Mouse (Mus musculus) heart, adult 2 months (tissue): ENCODE data around the gene Aebp1. TPM values are rescaled to one million over a fixed set of nuclear protein-coding genes. Genes with fewer than 3 reads are reported as not detected.

Experiments
- DNase-seq, 2 experiments: peaks; one replicate each; pipeline ENCODE4 v3.0.0; 2021
- H3K27ac ChIP-seq: fragments of 200-600 bp; 2 replicates; pipeline ENCODE4 v1.8.1; 2022
- H3K27me3 ChIP-seq: fragments of 200-500 bp; 2 replicates; pipeline ENCODE4 v1.6.1; 2012; ENCODE audit warnings: mild to moderate bottlenecking, low read length, inconsistent platforms, mixed read lengths; ENCODE audit not compliant: control insufficient read depth, insufficient read depth
- H3K36me3 ChIP-seq: fragments of 200-500 bp; 2 replicates; pipeline ENCODE4 v1.6.1; 2012; ENCODE audit warnings: low read length, inconsistent platforms; ENCODE audit not compliant: control insufficient read depth, insufficient read depth
- H3K4me1 ChIP-seq: fragments of 200-500 bp; 2 replicates; pipeline ENCODE4 v1.6.1; 2011; ENCODE audit warnings: low read length; ENCODE audit not compliant: control insufficient read depth, insufficient read depth
- H3K4me3 ChIP-seq: fragments of 200-600 bp; 2 replicates; pipeline ENCODE4 v1.8.1; 2022
- H3K79me2 ChIP-seq: fragments of 200-500 bp; replicated peaks from 2 replicates; pipeline ENCODE4 v1.6.1; 2012; ENCODE audit warnings: mild to moderate bottlenecking, inconsistent platforms, low read length, moderate library complexity, mixed read lengths; ENCODE audit not compliant: control insufficient read depth, insufficient read depth
- H3K9ac ChIP-seq: fragments of 200-500 bp; 2 replicates; pipeline ENCODE4 v1.6.1; 2012; ENCODE audit warnings: low read depth, mild to moderate bottlenecking, control low read depth, inconsistent platforms, low read length, mixed read lengths
- CTCF ChIP-seq: fragments of 200-600 bp; IDR thresholded peaks from 2 replicates; pipeline ENCODE4 v1.8.1; 2022; ENCODE audit warnings: antibody characterized with exemption, mild to moderate bottlenecking, moderate library complexity
- EP300 ChIP-seq: fragments of 200-500 bp; IDR thresholded peaks from 2 replicates; pipeline ENCODE4 v1.6.1; 2011; ENCODE audit warnings: low read depth, low read length, control low read depth; ENCODE audit not compliant: insufficient read depth
- POLR2A ChIP-seq: fragments of 200-500 bp; IDR thresholded peaks from 2 replicates; pipeline ENCODE4 v1.6.1; 2011; ENCODE audit warnings: mild to moderate bottlenecking, low read depth, low read length, control low read depth; ENCODE audit not compliant: insufficient read depth
- WGBS: fragments of 180-500 bp; shearing (Covaris S2); methylation state at CpG from one replicate; pipeline ENCODE4 v1.1.7; 2018; 5-methylcytosine and 5-hydroxymethylcytosine counted together
- intact Hi-C: fragments of 180-260 bp; cut with DNase I; formaldehyde crosslinking; loops from one replicate; pipeline ENCODE4 v1.15.1; 2025
- polyA plus RNA-seq: library from polyadenylated mRNA; depleted of rRNA; stranded (reverse); fragments of >200 nt; gene quantifications from 2 replicates; pipeline ENCODE4 v1.2.3, GENCODE M21; 2012
- total RNA-seq, 2 experiments: library from RNA; stranded (reverse); gene quantifications; 2 replicates each; pipeline ENCODE4 v1.2.3; 2021

The Aebp1 gene
- total and polyA plus RNA-seq, 3 experiments = 18.6 to 33.3 (median 19.9) TPM

- H3K36me3 ChIP-seq = no peaks in the 10 kb centered on the region
- 83% methylated on average over 10 of the region's 10 CpGs for WGBS
- DNase-seq = no peak
- intact Hi-C loops = no loop called here
- no peak for TF ChIP-seq CTCF
- TF ChIP-seq POLR2A = no peak
- no peak for TF ChIP-seq EP300
- no peak overlapping the region for H3K4me3 ChIP-seq
- H3K27ac ChIP-seq = no peak overlapping the region
- H3K79me2 ChIP-seq = no peaks in the 10 kb centered on the region
- no peaks in the 10 kb centered on the region for H3K4me1 ChIP-seq
- H3K27me3 ChIP-seq = no peaks in the 10 kb centered on the region
- no peak overlapping the region for H3K9ac ChIP-seq
Measured at GRCm38 (mm10) chr11:5905778-5906518, 44.2 kb downstream of the Aebp1 start.

GRCm38 (mm10) chr11:5907096-5907495 lies 45.3 kb downstream of the Aebp1 start:
- no peak overlapping the region for H3K4me3 ChIP-seq
- WGBS = 73% methylated on average over 5 of the region's 5 CpGs
- H3K36me3 ChIP-seq = no peaks in the 10 kb centered on the region
- H3K27ac ChIP-seq = no peak overlapping the region
- H3K4me1 ChIP-seq = no peaks in the 10 kb centered on the region
- intact Hi-C loops = no loop called here
- no peaks in the 10 kb centered on the region for H3K79me2 ChIP-seq
- TF ChIP-seq EP300 (no peak), POLR2A (no peak), CTCF (no peak)
- no peak for DNase-seq
- H3K27me3 ChIP-seq = no peaks in the 10 kb centered on the region
- H3K9ac ChIP-seq = no peak overlapping the region

GRCm38 (mm10) chr11:5908642-5909041 lies 46.9 kb downstream of the Aebp1 start:
- Histone ChIP-seq H3K4me3 (no peak overlapping the region), H3K27ac (no peak overlapping the region), H3K9ac (no peak overlapping the region), H3K27me3 (no peaks in the 10 kb centered on the region), H3K36me3 (no peaks in the 10 kb centered on the region), H3K4me1 (peaks cover 2% of the 10 kb centered on the region; the same call in 1 of the 2 replicates), H3K79me2 (no peaks in the 10 kb centered on the region)
- intact Hi-C loops = no loop called here
- TF ChIP-seq POLR2A = no peak
- 73% methylated on average over 4 of the region's 4 CpGs for WGBS
- DNase-seq = no peak

GRCm38 (mm10) chr11:5912635-5913034 lies 50.9 kb downstream of the Aebp1 start:
- Histone ChIP-seq H3K4me3 (no peak overlapping the region), H3K27ac (no peak overlapping the region), H3K4me1 (peaks cover 6% of the 10 kb centered on the region; the same call in 1 of the 2 replicates), H3K36me3 (no peaks in the 10 kb centered on the region), H3K9ac (no peak overlapping the region; the same call in 1 of the 2 replicates), H3K27me3 (no peaks in the 10 kb centered on the region), H3K79me2 (no peaks in the 10 kb centered on the region)
- DNase-seq = peak; percentile 65 to 68
- intact Hi-C loops = no loop called here
- WGBS = 29% methylated on average over 5 of the region's 5 CpGs
- TF ChIP-seq CTCF (peak; percentile 82), EP300 (no peak)

GRCm38 (mm10) chr11:5913256-5913655 lies 51.5 kb downstream of the Aebp1 start:
- TF ChIP-seq CTCF = no peak
- no peak for TF ChIP-seq POLR2A
- no peak for TF ChIP-seq EP300
- Histone ChIP-seq H3K79me2 (no peaks in the 10 kb centered on the region), H3K4me3 (no peak overlapping the region), H3K27ac (no peak overlapping the region), H3K4me1 (peaks cover 6% of the 10 kb centered on the region; the same call in 1 of the 2 replicates), H3K9ac (no peak overlapping the region), H3K27me3 (no peaks in the 10 kb centered on the region), H3K36me3 (no peaks in the 10 kb centered on the region)
- WGBS = 39% methylated on average over 8 of the region's 8 CpGs
- no peak for DNase-seq
- intact Hi-C loops = no loop called here

- Histone ChIP-seq H3K9ac (no peak overlapping the region), H3K4me3 (no peak overlapping the region), H3K4me1 (peaks cover 6% of the 10 kb centered on the region; the same call in 1 of the 2 replicates), H3K79me2 (no peaks in the 10 kb centered on the region), H3K27ac (no peak overlapping the region; the same call in 1 of the 2 replicates), H3K36me3 (no peaks in the 10 kb centered on the region), H3K27me3 (no peaks in the 10 kb centered on the region)
- no peak for DNase-seq
- intact Hi-C loops = loop anchor here (2.0 kb wide), 1 partner anchor 27 kb away; no protein-coding TSS in a partner anchor
- 79% methylated on average over 4 of the region's 4 CpGs for WGBS
- TF ChIP-seq CTCF (no peak), EP300 (no peak), POLR2A (no peak)
Measured at GRCm38 (mm10) chr11:5913936-5914335, 52.2 kb downstream of the Aebp1 start.
